Mouse (Mus musculus) erythroblast, embryonic 14.5 days (primary cell): ENCODE results near the gene Efcab10.

Source experiments
- GATA1 ChIP-seq: IDR thresholded peaks from 2 replicates; pipeline ENCODE4 v1.6.1; 2012; ENCODE audit warnings: low read length, inconsistent platforms, mixed read lengths
- TAL1 ChIP-seq: IDR thresholded peaks from 3 replicates; pipeline ENCODE4 v1.6.1; 2012; ENCODE audit warnings: low read length, inconsistent platforms, mixed read lengths

GRCm38 (mm10) chr12:33424329-33424728 lies 29.7 kb downstream of the Efcab10 start:
- TF ChIP-seq TAL1 (no peak), GATA1 (no peak)
